Mouse (Mus musculus): ENCODE data around the gene Mctp2.

- TF ChIP-seq CTCF (IDR thresholded peaks at IDR 0.05; ENCODE audit: borderline replicate concordance, insufficient read depth, low read length) = no peak
- TF ChIP-seq POLR2A (IDR thresholded peaks at IDR 0.05; ENCODE audit: low read depth, low read length) = no peak
These were observed 75.1 kb downstream of the Mctp2 start for GRCm38 (mm10) chr7:72231182-72231877.
